Mouse (Mus musculus): Measurements from ENCODE around the gene Fam178b.

- TF ChIP-seq CTCF (IDR thresholded peaks at IDR 0.05; ENCODE audit: low read depth, low read length) (no peak), POLR2A (IDR thresholded peaks at IDR 0.05; ENCODE audit: borderline replicate concordance, low read depth, low read length) (no peak)
Measured at GRCm38 (mm10) chr1:36581260-36581659, 101.7 kb downstream of the Fam178b start.

Measured in bone marrow macrophage, adult 2 months (primary cell).